Mouse (Mus musculus) lung, postnatal 36 days (tissue): Measurements from ENCODE around the gene A830005F24Rik.

Experiments
- DNase-seq: peaks from one replicate; pipeline ENCODE4 v3.0.0; 2022; ENCODE audit warnings: mixed read lengths

Gene A830005F24Rik

GRCm38 (mm10) chr13:48545476-48546281, 32.3 kb downstream of the A830005F24Rik start:
- peak; percentile 98 for DNase-seq

DNA sequence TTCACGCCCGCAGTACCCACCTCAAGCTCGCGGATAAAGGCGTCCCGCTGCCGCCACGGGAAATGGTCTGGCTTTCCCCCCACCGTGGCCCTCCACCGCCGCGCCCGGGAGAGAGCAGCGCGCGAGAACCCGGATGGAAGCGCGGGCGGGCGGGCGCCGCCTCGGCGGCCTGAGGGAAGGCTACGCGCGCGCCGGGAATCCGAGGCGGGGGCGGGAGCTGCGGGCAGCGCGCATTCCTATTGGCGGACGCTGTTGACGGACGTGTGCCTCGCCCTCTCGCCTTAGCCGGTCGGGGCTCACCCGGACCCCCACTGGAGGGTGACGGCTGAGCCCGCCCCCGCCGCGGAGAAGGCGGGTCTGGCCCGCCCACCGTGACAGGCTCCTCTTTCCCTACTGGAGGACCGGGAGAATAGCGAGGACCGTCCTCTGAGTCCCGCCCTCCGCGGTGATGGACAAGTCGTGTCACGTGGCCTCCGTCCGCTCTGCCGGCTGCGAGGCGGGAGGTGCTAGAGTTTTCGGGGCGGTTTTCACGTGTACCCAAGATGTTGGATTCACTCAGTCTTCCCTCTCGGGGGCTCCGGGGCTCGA, 33.1 kb downstream of the A830005F24Rik start:
- peak; percentile 100 for DNase-seq

GRCm38 (mm10) chr13:48547623-48548022, 34.3 kb downstream of the A830005F24Rik start:
- no peak for DNase-seq

DNA sequence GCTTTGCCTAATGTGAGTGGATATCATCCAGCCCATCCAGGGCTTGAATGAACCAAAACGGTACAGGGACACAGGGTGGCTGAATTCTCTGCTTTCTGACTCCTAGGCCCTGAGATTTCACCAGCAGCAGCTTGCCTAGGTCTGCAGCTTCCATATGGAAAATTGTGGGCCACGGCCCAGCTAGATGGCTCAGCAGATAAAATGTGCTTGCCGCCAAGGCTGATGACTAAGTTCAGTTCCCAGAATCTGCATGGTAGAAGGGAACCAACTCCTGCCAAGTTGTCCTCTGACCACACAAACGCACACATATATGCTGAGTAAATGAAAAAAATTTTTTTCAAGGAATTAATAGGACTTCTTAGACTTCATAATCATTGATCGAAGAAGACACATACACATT, 34.9 kb downstream of the A830005F24Rik start:
- no peak for DNase-seq

- peak; percentile 92 for DNase-seq
Measured at GRCm38 (mm10) chr13:48552181-48553090, 39.1 kb downstream of the A830005F24Rik start.

DNA sequence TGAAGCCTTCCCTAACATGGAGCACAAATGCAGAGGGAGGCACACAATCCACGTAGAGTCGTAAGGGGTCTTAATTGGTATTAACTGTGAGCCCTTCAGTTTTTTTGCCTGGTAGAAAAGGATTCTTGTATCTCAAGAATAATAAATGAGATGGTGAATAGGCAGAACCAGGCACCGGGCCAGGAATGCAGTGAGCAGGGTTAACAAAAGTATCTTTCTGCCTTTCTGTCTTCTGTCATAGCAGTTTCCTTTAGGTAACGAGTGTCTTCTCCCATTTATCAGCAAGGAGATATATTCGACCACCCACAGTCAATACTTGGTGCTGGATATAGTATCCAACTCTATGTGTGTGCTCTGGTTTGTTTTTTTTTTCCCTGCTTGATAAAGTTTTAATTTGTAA, 40.1 kb downstream of the A830005F24Rik start:
- DNase-seq = no peak

GRCm38 (mm10) chr13:48554552-48554951, 41.2 kb downstream of the A830005F24Rik start:
- no peak for DNase-seq

DNA sequence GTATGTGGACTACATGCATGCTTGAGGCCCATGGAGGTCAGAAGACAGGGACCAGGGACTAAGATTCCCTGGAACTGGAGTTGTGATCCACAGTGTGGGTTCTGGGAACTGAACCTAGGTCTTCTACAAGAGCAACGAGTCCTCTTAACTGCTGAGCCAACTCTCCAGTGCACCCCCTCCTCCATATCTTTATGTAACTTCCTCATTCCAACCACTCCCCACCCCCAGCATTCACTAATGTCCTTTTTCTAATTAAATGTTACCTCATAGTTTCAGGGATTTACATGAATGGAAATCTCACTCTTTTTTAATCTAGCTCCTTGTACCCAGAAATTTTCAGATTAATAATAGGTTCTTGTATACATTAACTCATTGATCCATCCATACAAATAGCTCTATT, 42.6 kb downstream of the A830005F24Rik start:
- DNase-seq = no peak

GRCm38 (mm10) chr13:48561481-48561880, 48.1 kb downstream of the A830005F24Rik start:
- DNase-seq = no peak

- DNase-seq = no peak
Measured at GRCm38 (mm10) chr13:48562336-48562735, 49.0 kb downstream of the A830005F24Rik start.
